Mouse (Mus musculus): ENCODE results near the gene Pfas. TPM values are rescaled to one million over a fixed set of nuclear protein-coding genes. Genes with fewer than 3 reads are reported as not detected.
"Not testable (repeated sequence)": the region's sequence is repeated elsewhere in the genome, so short reads cannot be mapped to it uniquely, and the experiment has no call there.

Gene Pfas
- polyA plus RNA-seq, 1 experiment from 2014 or later: 40.6 TPM

DNA sequence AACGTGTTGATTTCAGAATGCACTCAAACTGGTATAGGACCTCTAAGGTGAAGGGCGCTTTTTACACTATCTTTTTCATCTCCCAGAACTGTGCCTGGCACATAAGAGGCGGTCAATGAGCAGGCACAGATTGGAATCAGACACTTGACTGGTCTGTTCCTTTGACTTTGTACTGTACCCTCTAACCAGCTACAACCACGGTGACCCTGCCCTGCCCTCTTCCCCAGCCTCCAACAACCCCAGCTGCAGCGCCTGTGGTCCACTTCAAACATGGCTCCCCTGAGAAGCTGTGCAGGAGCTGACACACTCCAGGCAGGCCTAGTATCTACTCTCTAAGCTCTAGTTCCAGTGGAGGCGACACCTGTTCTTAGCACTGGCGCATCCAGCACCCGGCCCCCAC, 65.5 kb downstream of the Pfas start:
- H3K27me3 ChIP-seq (ENCODE audit: insufficient read depth, poor library complexity, severe bottlenecking): peaks cover 22% of the 10 kb centered on the region
- H3K4me3 ChIP-seq: no peak overlapping the region
- no peak for DNase-seq (ENCODE audit: low spot score)
- WGBS: 88% methylated on average over 8 of the region's 8 CpGs
- no peaks in the 10 kb centered on the region for H3K9me3 ChIP-seq
- H3K27ac ChIP-seq: no peak overlapping the region
- peaks cover 22% of the 10 kb centered on the region for H3K4me1 ChIP-seq (replicated peaks)
- 0 out of 2 replicates have a peak, but pooled peaks cover 3% of the 10 kb centered on the region for H3K36me3 ChIP-seq

GRCm38 (mm10) chr11:68940516-68940915, 67.7 kb downstream of the Pfas start:
- Histone ChIP-seq H3K27ac (peak overlapping the region; percentile 89), H3K27me3 (ENCODE audit: insufficient read depth, poor library complexity, severe bottlenecking) (no peaks in the 10 kb centered on the region), H3K4me1 (replicated peaks) (peaks cover 11% of the 10 kb centered on the region), H3K4me3 (peak overlapping the region; percentile 57), H3K36me3 (0 out of 2 replicates have a peak, but pooled peaks cover 3% of the 10 kb centered on the region), H3K9me3 (no peaks in the 10 kb centered on the region)
- 73% methylated on average over 4 of the region's 4 CpGs for WGBS
- no peak for DNase-seq (ENCODE audit: low spot score)

DNA sequence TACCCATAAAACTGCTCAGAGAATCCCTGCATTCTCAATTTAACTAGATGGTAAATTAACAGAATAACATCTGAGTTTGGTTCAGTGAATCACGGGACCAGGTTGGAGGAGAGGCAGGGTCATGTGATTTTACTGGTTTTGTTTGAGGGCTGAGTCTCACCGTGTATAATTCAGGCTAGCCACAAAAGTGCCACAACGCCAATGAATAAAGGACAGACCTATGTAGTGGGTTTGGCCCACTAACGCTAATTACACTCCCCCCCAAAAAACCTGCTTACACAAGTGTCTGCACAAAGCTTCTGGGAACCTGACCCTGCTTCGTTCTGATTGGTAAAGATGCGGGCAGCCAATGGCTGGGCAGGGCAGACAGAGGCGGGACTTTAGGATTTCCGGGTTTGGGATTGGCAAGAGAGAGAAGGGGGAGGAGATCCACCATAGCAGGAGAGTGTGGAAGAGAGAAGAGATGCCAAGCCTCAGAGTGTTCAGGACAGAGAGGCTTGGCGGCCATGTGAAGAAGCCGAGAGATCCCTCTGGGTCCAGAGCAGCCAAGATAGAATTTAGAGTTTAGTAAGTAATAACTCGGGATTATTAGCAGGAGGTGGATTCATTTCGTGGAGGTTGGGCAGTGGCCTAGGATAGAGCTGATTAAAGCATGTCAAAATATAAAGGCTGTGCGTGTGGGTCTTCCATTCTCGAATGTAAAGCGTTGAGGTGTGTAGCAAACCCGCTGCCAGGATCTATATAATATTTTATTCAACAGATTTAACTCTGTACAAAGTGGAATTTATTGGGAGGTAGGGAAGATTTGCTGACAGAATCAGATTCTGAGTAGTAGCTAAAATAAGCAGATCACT, 68.6 kb downstream of the Pfas start:
- Histone ChIP-seq H3K27ac (peak overlapping the region; percentile 89), H3K4me3 (peak overlapping the region; percentile 57)
- DNase-seq (ENCODE audit: low spot score): peak; percentile 90

DNA sequence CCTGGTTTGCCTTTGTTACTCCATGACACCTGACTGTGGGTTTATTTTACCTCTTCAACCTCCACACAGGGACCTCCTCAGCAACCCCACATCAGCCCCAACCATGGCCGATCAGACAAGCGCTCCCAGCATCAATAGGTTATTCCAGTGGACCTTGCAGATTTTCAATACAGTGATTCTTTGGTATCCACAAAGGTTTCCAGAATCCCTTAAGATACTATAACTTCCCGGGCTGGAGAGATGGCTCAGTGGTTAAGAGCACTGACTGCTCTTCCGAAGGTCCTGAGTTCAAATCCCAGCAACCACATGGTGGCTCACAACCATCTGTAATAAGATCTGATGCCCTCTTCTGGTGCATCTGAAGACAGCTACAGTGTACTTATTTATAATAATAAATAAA, 71.3 kb downstream of the Pfas start:
- not testable (repeated sequence) for H3K4me3 ChIP-seq; DNase-seq (ENCODE audit: low spot score); H3K27me3 ChIP-seq (ENCODE audit: insufficient read depth, poor library complexity, severe bottlenecking); H3K36me3 ChIP-seq; H3K27ac ChIP-seq; H3K9me3 ChIP-seq
- H3K4me1 ChIP-seq (replicated peaks): peaks cover 14% of the 10 kb centered on the region
- 92% methylated on average over 4 of the region's 4 CpGs for WGBS

More for the DNA sequence above, 68.6 kb downstream of the Pfas start:
- Histone ChIP-seq H3K27me3 (ENCODE audit: insufficient read depth, poor library complexity, severe bottlenecking) (no peaks in the 10 kb centered on the region), H3K4me1 (replicated peaks) (peaks cover 11% of the 10 kb centered on the region), H3K36me3 (0 out of 2 replicates have a peak, but pooled peaks cover 3% of the 10 kb centered on the region), H3K9me3 (no peaks in the 10 kb centered on the region)
- 6% methylated on average over 16 of the region's 16 CpGs for WGBS

Other genes with a start within 250 kb of the Pfas start
- gene Ndel1, start 136.6 kb downstream of the Pfas start, polyA plus RNA-seq (2016; fragmentation: Nextera tagmentation; extraction: Ambion mirVana): 56.3 and 57.7 TPM in 2 replicates
- gene Rnf222, start 119.9 kb downstream of the Pfas start, polyA plus RNA-seq (2016; fragmentation: Nextera tagmentation; extraction: Ambion mirVana): 0.07 TPM in 1 of 2 replicates, not detected in the other
- gene Rpl26, start 106.9 kb downstream of the Pfas start, polyA plus RNA-seq (2016; fragmentation: Nextera tagmentation; extraction: Ambion mirVana): 904 and 972 TPM in 2 replicates
- not detected in 2 replicates for gene Odf4, start 81.4 kb downstream of the Pfas start, polyA plus RNA-seq (2016; fragmentation: Nextera tagmentation; extraction: Ambion mirVana)
- gene Arhgef15, start 51.0 kb downstream of the Pfas start, polyA plus RNA-seq (2016; fragmentation: Nextera tagmentation; extraction: Ambion mirVana): 7.9 and 8.6 TPM in 2 replicates
- gene Slc25a35, start 40.3 kb downstream of the Pfas start, polyA plus RNA-seq (2016; fragmentation: Nextera tagmentation; extraction: Ambion mirVana): 2.0 and 2.5 TPM in 2 replicates
- gene Rangrf, start 33.3 kb downstream of the Pfas start, polyA plus RNA-seq (2016; fragmentation: Nextera tagmentation; extraction: Ambion mirVana): 69.7 and 78.1 TPM in 2 replicates
- gene Ctc1, start 7.5 kb upstream of the Pfas start, polyA plus RNA-seq (2016; fragmentation: Nextera tagmentation; extraction: Ambion mirVana): 89.8 and 90.9 TPM in 2 replicates
- 184 and 228 TPM in 2 replicates for gene Aurkb, start 37.2 kb upstream of the Pfas start, polyA plus RNA-seq (2016; fragmentation: Nextera tagmentation; extraction: Ambion mirVana)
- 8.5 and 12.6 TPM in 2 replicates for gene Borcs6, start 51.3 kb upstream of the Pfas start, polyA plus RNA-seq (2016; fragmentation: Nextera tagmentation; extraction: Ambion mirVana)
- 56.6 and 57.6 TPM in 2 replicates for gene Tmem107, start 62.3 kb upstream of the Pfas start, polyA plus RNA-seq (2016; fragmentation: Nextera tagmentation; extraction: Ambion mirVana)
- gene Vamp2, start 80.0 kb upstream of the Pfas start, polyA plus RNA-seq (2016; fragmentation: Nextera tagmentation; extraction: Ambion mirVana): 67.1 and 108 TPM in 2 replicates
- 7.8 and 9.8 TPM in 2 replicates for gene Per1, start 86.8 kb upstream of the Pfas start, polyA plus RNA-seq (2016; fragmentation: Nextera tagmentation; extraction: Ambion mirVana)
- gene Hes7, start 111.9 kb upstream of the Pfas start, polyA plus RNA-seq (2016; fragmentation: Nextera tagmentation; extraction: Ambion mirVana): 0.14 and 0.48 TPM in 2 replicates
- gene 9130213A22Rik, start 114.1 kb upstream of the Pfas start, polyA plus RNA-seq (2016; fragmentation: Nextera tagmentation; extraction: Ambion mirVana): 0.13 TPM in 1 of 2 replicates, not detected in the other
- gene Aloxe3, start 117.4 kb upstream of the Pfas start, polyA plus RNA-seq (2016; fragmentation: Nextera tagmentation; extraction: Ambion mirVana): 0.22 TPM in 1 of 2 replicates, not detected in the other
- not detected in 2 replicates for gene Alox12b, start 148.5 kb upstream of the Pfas start, polyA plus RNA-seq (2016; fragmentation: Nextera tagmentation; extraction: Ambion mirVana)
- gene Alox8, start 189.4 kb upstream of the Pfas start, polyA plus RNA-seq (2016; fragmentation: Nextera tagmentation; extraction: Ambion mirVana): 0.10 TPM in 1 of 2 replicates, not detected in the other
- 0.06 and 0.09 TPM in 2 replicates for gene Gucy2e, start 228.6 kb upstream of the Pfas start, polyA plus RNA-seq (2016; fragmentation: Nextera tagmentation; extraction: Ambion mirVana)